Mouse (Mus musculus): ENCODE measurements around the gene Pxmp4.

Gene Pxmp4

GRCm38 (mm10) chr2:154572996-154573395 is 30.5 kb downstream of the Pxmp4 start:
- no peak for DNase-seq (ENCODE audit: low read depth, low spot score)

- DNase-seq (ENCODE audit: low read depth, low spot score) = no peak
Observed at GRCm38 (mm10) chr2:154571976-154572375, 31.5 kb downstream of the Pxmp4 start.

GRCm38 (mm10) chr2:154571266-154571665 is 32.2 kb downstream of the Pxmp4 start:
- DNase-seq (ENCODE audit: low read depth, low spot score) = no peak

GRCm38 (mm10) chr2:154570666-154571065 is 32.8 kb downstream of the Pxmp4 start:
- no peak for DNase-seq (ENCODE audit: low read depth, low spot score)

- peak; percentile 93 for DNase-seq (ENCODE audit: low read depth, low spot score)
Observed at GRCm38 (mm10) chr2:154569836-154570286, 33.6 kb downstream of the Pxmp4 start, which contains the start of gene E2f1. Gene E2f1, minus strand, starts transcription at chr2:154569892.

GRCm38 (mm10) chr2:154569071-154569748 is 34.3 kb downstream of the Pxmp4 start:
- no peak for DNase-seq (ENCODE audit: low read depth, low spot score)

GRCm38 (mm10) chr2:154568329-154569070 is 35.0 kb downstream of the Pxmp4 start:
- no peak for DNase-seq (ENCODE audit: low read depth, low spot score)

GRCm38 (mm10) chr2:154567766-154568165 is 35.7 kb downstream of the Pxmp4 start:
- DNase-seq (ENCODE audit: low read depth, low spot score) = no peak

GRCm38 (mm10) chr2:154566641-154567040 is 36.9 kb downstream of the Pxmp4 start:
- no peak for DNase-seq (ENCODE audit: low read depth, low spot score)

GRCm38 (mm10) chr2:154565562-154565961 is 37.9 kb downstream of the Pxmp4 start:
- no peak for DNase-seq (ENCODE audit: low read depth, low spot score)

GRCm38 (mm10) chr2:154563612-154564170 is 39.8 kb downstream of the Pxmp4 start:
- no peak for DNase-seq (ENCODE audit: low read depth, low spot score)

- no peak for DNase-seq (ENCODE audit: low read depth, low spot score)
Observed at GRCm38 (mm10) chr2:154558264-154559039, 45.1 kb downstream of the Pxmp4 start, which contains the start of gene Necab3. Gene Necab3, minus strand, starts transcription at chr2:154558890.

- no peak for DNase-seq (ENCODE audit: low read depth, low spot score)
Observed at GRCm38 (mm10) chr2:154557184-154557832, 46.2 kb downstream of the Pxmp4 start.

GRCm38 (mm10) chr2:154555235-154555634 is 48.3 kb downstream of the Pxmp4 start:
- DNase-seq (ENCODE audit: low read depth, low spot score) = no peak

GRCm38 (mm10) chr2:154552424-154552907 is 51.0 kb downstream of the Pxmp4 start:
- DNase-seq (ENCODE audit: low read depth, low spot score) = no peak

- DNase-seq (ENCODE audit: low read depth, low spot score) = no peak
Observed at GRCm38 (mm10) chr2:154551927-154552326, 51.6 kb downstream of the Pxmp4 start.

- DNase-seq (ENCODE audit: low read depth, low spot score) = no peak
Observed at GRCm38 (mm10) chr2:154551476-154551875, 52.0 kb downstream of the Pxmp4 start, which contains the start of gene Actl10. Gene Actl10, plus strand, starts transcription at chr2:154551776.

- DNase-seq (ENCODE audit: low read depth, low spot score) = no peak
Observed at GRCm38 (mm10) chr2:154550937-154551336, 52.6 kb downstream of the Pxmp4 start.

- DNase-seq (ENCODE audit: low read depth, low spot score) = no peak
Observed at GRCm38 (mm10) chr2:154549886-154550189, 53.7 kb downstream of the Pxmp4 start.

- DNase-seq (ENCODE audit: low read depth, low spot score) = no peak
Observed at GRCm38 (mm10) chr2:154549127-154549885, 54.2 kb downstream of the Pxmp4 start.

Data from WW6 (cell line).